Mouse (Mus musculus): ENCODE measurements around the gene Pramef8. TPM values are rescaled to one million over a fixed set of nuclear protein-coding genes. Genes with fewer than 3 reads are reported as not detected.
A peak's percentile ranks its signal among the peaks of the same experiment; 100 is the strongest.

Pramef8 gene
- total and polyA plus RNA-seq, 3 experiments, result 4.1 to 8.4 (median 8.0) TPM

- Histone ChIP-seq H3K4me3 (no peak overlapping the region), H3K79me2 (replicated peaks; ENCODE audit: control insufficient read depth, insufficient read depth, low read length) (no peaks in the 10 kb centered on the region), H3K27me3 (ENCODE audit: control insufficient read depth, insufficient read depth, low read length) (no peaks in the 10 kb centered on the region; the same call in 1 of the 2 replicates), H3K9ac (ENCODE audit: low read depth, low read length) (no peak overlapping the region), H3K27ac (no peak overlapping the region), H3K4me1 (ENCODE audit: control insufficient read depth, insufficient read depth, low read length) (no peaks in the 10 kb centered on the region), H3K36me3 (ENCODE audit: control insufficient read depth, insufficient read depth, low read length) (no peaks in the 10 kb centered on the region)
- intact Hi-C loops (cut with DNase I), result loop anchor here (5.0 kb wide), 1 partner anchor 125 kb away; no protein-coding TSS in a partner anchor
- TF ChIP-seq EP300 (IDR thresholded peaks at IDR 0.05; ENCODE audit: insufficient read depth, low read depth, low read length), result no peak
- TF ChIP-seq CTCF (IDR thresholded peaks at IDR 0.05), result no peak
- TF ChIP-seq POLR2A (IDR thresholded peaks at IDR 0.05; ENCODE audit: insufficient read depth, low read depth, low read length), result no peak
- DNase-seq, result no peak
- WGBS, result 75% methylated on average over 3 of the region's 3 CpGs
Measured at GRCm38 (mm10) chr4:143382163-143382562, 30.1 kb upstream of the Pramef8 start.

- Histone ChIP-seq H3K4me3 (no peak overlapping the region), H3K9ac (ENCODE audit: low read depth, low read length) (no peak overlapping the region), H3K4me1 (ENCODE audit: control insufficient read depth, insufficient read depth, low read length) (no peaks in the 10 kb centered on the region), H3K27ac (no peak overlapping the region), H3K27me3 (ENCODE audit: control insufficient read depth, insufficient read depth, low read length) (no peaks in the 10 kb centered on the region), H3K79me2 (replicated peaks; ENCODE audit: control insufficient read depth, insufficient read depth, low read length) (no peaks in the 10 kb centered on the region), H3K36me3 (ENCODE audit: control insufficient read depth, insufficient read depth, low read length) (no peaks in the 10 kb centered on the region)
- intact Hi-C loops (cut with DNase I), result loop anchor here (5.0 kb wide), 1 partner anchor 126 kb away; no protein-coding TSS in a partner anchor
- WGBS, result 40% methylated on average over 4 of the region's 4 CpGs
- DNase-seq, result no peak
- peak; percentile 49 for TF ChIP-seq CTCF (IDR thresholded peaks at IDR 0.05)
- no peak for TF ChIP-seq EP300 (IDR thresholded peaks at IDR 0.05; ENCODE audit: insufficient read depth, low read depth, low read length)
Measured at GRCm38 (mm10) chr4:143383646-143384045, 28.6 kb upstream of the Pramef8 start.

GRCm38 (mm10) chr4:143388955-143389702 is 23.1 kb upstream of the Pramef8 start:
- TF ChIP-seq CTCF (IDR thresholded peaks at IDR 0.05) (peak; percentile 66), EP300 (IDR thresholded peaks at IDR 0.05; ENCODE audit: insufficient read depth, low read depth, low read length) (no peak)
- H3K27ac ChIP-seq, result no peak overlapping the region
- H3K27me3 ChIP-seq (ENCODE audit: control insufficient read depth, insufficient read depth, low read length), result no peaks in the 10 kb centered on the region; the same call in 1 of the 2 replicates
- 0 out of 2 replicates have a peak overlapping the region, but pooled peaks have one; percentile 0 for H3K4me3 ChIP-seq
- WGBS, result 9% methylated on average over 42 of the region's 43 CpGs
- H3K79me2 ChIP-seq (replicated peaks; ENCODE audit: control insufficient read depth, insufficient read depth, low read length), result no peaks in the 10 kb centered on the region
- intact Hi-C loops (cut with DNase I), result no loop called here
- H3K4me1 ChIP-seq (ENCODE audit: control insufficient read depth, insufficient read depth, low read length), result no peaks in the 10 kb centered on the region
- DNase-seq, result peak; percentile 36 to 58
- H3K36me3 ChIP-seq (ENCODE audit: control insufficient read depth, insufficient read depth, low read length), result no peaks in the 10 kb centered on the region
- peak overlapping the region; percentile 63 for H3K9ac ChIP-seq (ENCODE audit: low read depth, low read length)

GRCm38 (mm10) chr4:143394181-143394580 is 18.0 kb upstream of the Pramef8 start, which contains the start of gene Pramel1:
Pramel1 (plus strand) TSS chr4:143394428.
- Histone ChIP-seq H3K79me2 (replicated peaks; ENCODE audit: control insufficient read depth, insufficient read depth, low read length) (no peaks in the 10 kb centered on the region), H3K27ac (no peak within 1 kb of the TSS), H3K4me3 (no peak within 1 kb of the TSS), H3K9ac (ENCODE audit: low read depth, low read length) (no peak within 1 kb of the TSS), H3K27me3 (ENCODE audit: control insufficient read depth, insufficient read depth, low read length) (no peaks in the 10 kb centered on the region; the same call in 1 of the 2 replicates), H3K4me1 (ENCODE audit: control insufficient read depth, insufficient read depth, low read length) (no peaks in the 10 kb centered on the region), H3K36me3 (ENCODE audit: control insufficient read depth, insufficient read depth, low read length) (no peaks in the 10 kb centered on the region)
- WGBS, result 72% methylated on average over 26 of the region's 26 CpGs
- no peak for DNase-seq
- no peak for TF ChIP-seq CTCF (IDR thresholded peaks at IDR 0.05)
- no peak for TF ChIP-seq EP300 (IDR thresholded peaks at IDR 0.05; ENCODE audit: insufficient read depth, low read depth, low read length)
- no peak for TF ChIP-seq POLR2A (IDR thresholded peaks at IDR 0.05; ENCODE audit: insufficient read depth, low read depth, low read length)
- intact Hi-C loops (cut with DNase I), result no loop called here

GRCm38 (mm10) chr4:143411566-143412218 is 534 bp upstream of the Pramef8 start:
- WGBS, result 58% methylated on average over 5 of the region's 5 CpGs
- Histone ChIP-seq H3K27ac (peak overlapping the region; percentile 89), H3K79me2 (replicated peaks; ENCODE audit: control insufficient read depth, insufficient read depth, low read length) (no peaks in the 10 kb centered on the region), H3K4me3 (peak overlapping the region; percentile 57), H3K36me3 (ENCODE audit: control insufficient read depth, insufficient read depth, low read length) (peaks cover 5% of the 10 kb centered on the region), H3K27me3 (ENCODE audit: control insufficient read depth, insufficient read depth, low read length) (no peaks in the 10 kb centered on the region), H3K4me1 (ENCODE audit: control insufficient read depth, insufficient read depth, low read length) (peaks cover 3% of the 10 kb centered on the region; the same call in 1 of the 2 replicates), H3K9ac (ENCODE audit: low read depth, low read length) (no peak overlapping the region)
- DNase-seq, result no peak
- intact Hi-C loops (cut with DNase I), result no loop called here
- TF ChIP-seq CTCF (IDR thresholded peaks at IDR 0.05) (no peak), EP300 (IDR thresholded peaks at IDR 0.05; ENCODE audit: insufficient read depth, low read depth, low read length) (no peak), POLR2A (IDR thresholded peaks at IDR 0.05; ENCODE audit: insufficient read depth, low read depth, low read length) (no peak)

GRCm38 (mm10) chr4:143413621-143414020 is 1.4 kb downstream of the Pramef8 start:
- Histone ChIP-seq H3K4me1 (ENCODE audit: control insufficient read depth, insufficient read depth, low read length) (peaks cover 3% of the 10 kb centered on the region; the same call in 1 of the 2 replicates), H3K79me2 (replicated peaks; ENCODE audit: control insufficient read depth, insufficient read depth, low read length) (no peaks in the 10 kb centered on the region), H3K9ac (ENCODE audit: low read depth, low read length) (no peak overlapping the region), H3K36me3 (ENCODE audit: control insufficient read depth, insufficient read depth, low read length) (peaks cover 14% of the 10 kb centered on the region), H3K4me3 (no peak overlapping the region), H3K27ac (no peak overlapping the region), H3K27me3 (ENCODE audit: control insufficient read depth, insufficient read depth, low read length) (no peaks in the 10 kb centered on the region)
- DNase-seq, result no peak
- intact Hi-C loops (cut with DNase I), result no loop called here
- 98% methylated on average over 1 of the region's 1 CpGs for WGBS
- no peak for TF ChIP-seq CTCF (IDR thresholded peaks at IDR 0.05)
- no peak for TF ChIP-seq EP300 (IDR thresholded peaks at IDR 0.05; ENCODE audit: insufficient read depth, low read depth, low read length)
- TF ChIP-seq POLR2A (IDR thresholded peaks at IDR 0.05; ENCODE audit: insufficient read depth, low read depth, low read length), result no peak

All from heart, adult 2 months (tissue).